Mouse (Mus musculus) heart, adult 8-10 months (tissue): ENCODE data around the gene Nox4. TPM values are rescaled to one million over a fixed set of nuclear protein-coding genes. Genes with fewer than 3 reads are reported as not detected.
"Not testable (repeated sequence)": the region's sequence is repeated elsewhere in the genome, so short reads cannot be mapped to it uniquely, and the experiment has no call there.

Experiments
- DNase-seq: peaks from one replicate; pipeline ENCODE4 v3.0.0; 2022; ENCODE audit warnings: low spot score
- total RNA-seq, 4 experiments: library from RNA; stranded (reverse); gene quantifications; 2 replicates each; pipeline ENCODE4 v1.2.4; 2022

Nox4 gene
- total RNA-seq, 4 experiments from 2014 or later: 0.66 to 1.6 (median 0.86) TPM

DNA sequence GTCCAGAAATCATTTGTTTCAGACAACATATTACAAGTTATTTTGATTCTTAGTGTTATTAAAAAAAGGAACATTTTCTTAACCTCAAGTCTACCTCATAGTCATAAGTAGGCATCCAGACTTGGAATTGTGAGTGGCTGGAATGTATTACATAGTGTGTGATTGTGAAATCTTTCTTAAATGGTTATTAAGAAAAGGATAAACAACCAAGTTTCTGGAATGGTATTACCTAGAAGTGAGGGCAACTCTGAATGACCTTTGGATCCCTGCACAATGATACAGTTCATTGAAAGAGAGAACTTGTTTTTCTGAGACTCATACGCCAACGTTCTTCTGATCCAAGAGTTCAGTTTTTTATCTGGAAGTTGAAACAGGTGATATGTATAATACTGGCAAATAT lies 125.4 kb downstream of the Nox4 start:
- DNase-seq: no peak

DNA sequence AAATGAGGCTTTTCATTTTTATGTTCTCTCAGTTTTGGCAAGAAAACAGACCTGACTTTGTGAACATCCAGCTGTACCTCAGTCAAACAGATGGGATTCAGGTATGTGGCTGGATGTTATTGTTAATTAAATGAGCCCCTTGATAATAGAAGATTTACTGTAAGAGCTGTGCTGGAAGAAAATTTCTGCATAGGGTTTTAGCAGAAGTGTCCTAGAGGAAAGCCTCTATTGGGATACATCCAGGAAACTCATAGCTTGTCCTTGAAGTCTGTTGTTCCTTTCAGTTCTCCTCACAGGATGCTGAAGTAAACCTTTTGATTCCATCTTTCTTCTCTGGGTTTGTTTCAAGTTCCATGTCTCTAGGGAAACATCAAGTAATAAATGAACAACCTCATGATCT lies 128.4 kb downstream of the Nox4 start:
- no peak for DNase-seq

DNA sequence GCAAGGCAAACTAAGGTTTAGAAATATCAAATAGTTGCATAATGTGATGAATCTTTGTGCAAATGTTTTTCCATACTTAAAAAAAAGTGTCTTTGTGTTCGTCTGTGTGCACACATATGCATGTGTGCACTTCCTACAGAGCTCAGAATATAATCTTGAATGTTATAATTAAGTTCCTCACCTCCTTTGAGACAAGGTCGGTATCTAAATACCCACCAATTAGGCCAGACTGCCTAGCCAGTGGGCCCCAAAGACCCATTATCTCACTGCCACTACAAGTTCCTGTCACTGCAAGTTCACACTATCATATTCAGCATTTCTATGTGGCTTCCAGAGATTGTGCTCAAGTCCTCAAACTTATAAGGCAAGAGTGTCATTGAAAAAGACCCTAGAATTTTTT lies 129.0 kb downstream of the Nox4 start:
- no peak for DNase-seq

DNA sequence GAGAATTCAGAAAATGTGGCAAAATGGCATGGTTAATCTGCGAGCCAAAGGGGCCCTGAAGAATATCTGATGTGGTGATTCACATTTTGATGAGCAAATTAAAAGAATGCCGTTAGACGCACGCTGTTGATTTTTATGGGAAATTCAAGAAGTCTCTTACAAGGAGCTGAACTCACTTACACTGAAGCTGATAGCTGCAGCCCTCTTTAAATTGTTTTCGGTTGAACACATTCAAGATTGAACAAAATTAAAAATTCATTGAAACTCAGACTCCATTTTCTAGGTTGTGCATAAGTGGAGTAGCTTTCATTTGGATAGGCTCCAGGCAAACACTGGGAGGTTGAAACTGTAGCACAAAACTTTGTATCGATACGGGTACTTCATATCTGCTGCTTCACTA lies 151.1 kb downstream of the Nox4 start:
- no peak for DNase-seq

DNA sequence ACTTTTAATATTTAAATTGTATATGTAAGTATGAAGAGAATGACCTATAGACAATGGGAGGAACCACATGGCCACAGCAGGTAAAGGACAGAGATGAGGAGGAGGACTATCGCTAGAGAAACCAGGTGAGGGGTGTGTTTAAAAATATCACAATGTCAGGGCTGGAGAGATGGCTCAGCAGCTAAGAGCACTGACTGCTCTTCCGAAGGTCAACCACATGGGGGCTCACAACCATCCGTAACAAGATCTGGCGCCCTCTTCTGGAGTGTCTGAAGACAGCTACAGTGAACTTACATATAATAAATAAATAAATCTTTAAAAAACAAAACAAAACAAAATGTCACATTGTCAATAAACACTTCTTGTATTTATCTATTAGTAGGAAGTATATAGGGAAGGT lies 165.5 kb downstream of the Nox4 start:
- DNase-seq: not testable (repeated sequence)

DNA sequence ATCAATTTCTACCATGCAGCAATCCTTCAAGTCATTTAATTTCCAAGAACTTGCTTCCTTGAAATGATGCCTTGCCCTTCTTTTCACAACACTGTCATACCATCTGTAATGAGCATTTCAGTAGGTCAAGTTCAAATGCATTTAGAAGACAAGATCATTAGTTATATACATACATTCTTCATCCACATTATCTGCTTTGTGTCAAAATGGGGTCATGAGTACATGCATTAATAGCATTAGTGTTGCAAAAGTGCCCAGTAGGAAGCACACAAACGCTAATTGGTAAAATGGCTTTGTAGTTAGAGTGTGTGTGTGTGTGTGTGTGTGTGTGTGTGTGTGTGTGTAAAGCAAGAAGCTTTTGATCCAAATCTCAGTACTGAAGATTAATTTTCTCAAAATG lies 167.4 kb downstream of the Nox4 start:
- DNase-seq: no peak

Other genes with a start within 250 kb of the Nox4 start
- gene Vmn2r79, start 250.0 kb upstream of the Nox4 start, total RNA-seq: under 1 TPM in 1 of 4 experiments, not detected in 3; 0.03 TPM
- not detected for gene Tyr, start 247.4 kb downstream of the Nox4 start, total RNA-seq